Mouse (Mus musculus): Measurements from ENCODE around the gene Cnn2. TPM values are rescaled to one million over a fixed set of nuclear protein-coding genes. Genes with fewer than 3 reads are reported as not detected.
"Not testable (repeated sequence)": the region's sequence is repeated elsewhere in the genome, so short reads cannot be mapped to it uniquely, and the experiment has no call there.

Gene Cnn2
- total and polyA plus RNA-seq, 3 experiments: 29.5 to 58.8 (median 50.1) TPM

- no peak for DNase-seq
Measured at GRCm38 (mm10) chr10:80036832-80037231, 48.4 kb downstream of the Cnn2 start.

DNA sequence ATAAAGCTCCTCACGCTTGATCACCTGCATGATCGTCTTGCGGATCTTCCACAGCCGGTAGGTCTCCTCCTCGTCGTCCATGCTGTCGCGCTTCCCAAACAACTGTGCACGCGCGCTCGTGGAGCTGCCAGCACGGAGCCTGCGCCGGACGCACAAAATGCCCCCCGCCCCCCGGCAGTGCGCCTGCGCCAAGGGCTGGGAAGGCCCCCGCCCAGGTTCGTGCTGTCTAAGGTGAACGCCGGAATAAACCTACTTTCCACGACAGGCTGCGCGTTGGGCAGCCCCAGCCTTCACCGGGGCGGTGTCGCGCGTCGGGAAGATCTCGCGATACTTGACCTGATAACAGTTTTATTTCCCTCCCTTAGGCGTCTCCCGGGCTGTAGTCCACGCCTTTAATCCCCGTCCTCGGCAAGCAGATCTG, 51.2 kb downstream of the Cnn2 start, which contains the start of gene Polr2e:
Polr2e (minus strand) TSS at position 237 of the 421 bp plus-strand sequence.
- DNase-seq: peak; percentile 98

DNA sequence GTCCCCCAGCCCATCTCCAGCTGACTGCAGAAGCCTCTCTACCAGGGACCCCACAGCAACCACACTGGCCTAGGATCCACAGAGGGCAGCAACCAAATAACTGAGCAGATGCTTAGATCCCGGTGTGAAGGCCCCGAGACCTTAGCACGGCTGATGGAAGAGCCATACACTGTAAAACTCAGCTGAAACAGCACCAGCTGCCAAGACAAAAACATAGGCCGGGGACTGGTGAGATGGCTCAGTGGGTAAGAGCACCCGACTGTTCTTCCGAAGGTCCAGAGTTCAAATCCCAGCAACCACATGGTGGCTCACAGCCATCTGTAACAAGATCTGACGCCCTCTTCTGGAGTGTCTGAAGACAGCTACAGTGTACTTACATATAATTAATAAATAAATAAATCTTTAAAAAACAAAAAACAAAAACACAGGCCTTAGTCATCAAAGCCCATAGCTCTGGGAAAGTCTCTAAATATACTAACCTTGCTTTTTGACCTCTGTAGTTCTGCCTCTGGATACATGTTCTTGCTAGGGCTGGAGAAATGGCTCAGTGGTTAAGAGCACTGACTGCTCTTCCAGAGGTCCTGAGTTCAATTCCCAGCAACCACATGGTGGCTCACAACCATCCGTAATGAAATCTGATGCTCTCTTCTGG, 53.2 kb downstream of the Cnn2 start:
- DNase-seq: not testable (repeated sequence)

DNA sequence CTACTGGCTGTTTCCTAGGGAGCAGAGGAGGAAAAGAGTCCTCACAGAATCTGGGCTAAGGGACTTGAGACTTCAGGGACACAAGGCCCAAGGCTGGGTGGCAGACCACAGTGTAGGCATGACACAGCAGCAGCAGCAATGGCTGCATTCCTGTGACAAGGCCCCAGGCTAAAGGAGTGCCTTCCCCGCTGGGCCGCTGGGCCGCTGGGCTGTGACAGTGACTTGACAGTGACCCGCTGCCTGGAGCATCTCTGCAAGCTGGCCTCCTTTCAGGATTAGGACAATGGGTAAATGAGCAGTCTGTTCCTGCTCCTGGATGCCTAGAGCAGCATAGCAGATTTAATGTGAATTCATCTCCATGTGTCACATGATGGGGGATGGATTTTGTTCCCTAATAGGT, 55.7 kb downstream of the Cnn2 start:
- no peak for DNase-seq

DNA sequence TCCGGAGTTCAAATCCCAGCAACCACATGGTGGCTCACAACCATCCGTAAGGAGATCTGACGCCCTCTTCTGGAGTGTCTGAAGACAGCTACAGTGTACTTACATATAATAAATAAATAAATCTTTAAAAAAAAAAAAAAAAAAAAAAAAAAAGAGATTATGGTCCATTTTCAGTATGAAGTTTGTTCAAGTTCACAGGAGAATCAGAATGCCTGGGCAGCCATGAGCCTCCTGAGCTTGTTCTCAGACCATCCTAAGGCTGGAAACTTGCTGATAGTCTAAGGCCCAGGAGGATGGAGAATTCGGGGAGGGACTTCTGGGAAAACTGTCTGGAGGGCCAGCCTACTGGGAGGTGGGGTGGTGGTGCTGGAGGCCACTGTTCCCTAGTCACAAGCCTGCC, 57.0 kb downstream of the Cnn2 start:
- DNase-seq: not testable (repeated sequence)

Other genes with a start within 250 kb of the Cnn2 start
Only the 30 nearest of the 33 such genes appear.
- gene Rnf126, start 221.6 kb upstream of the Cnn2 start, total RNA-seq (2021): 10 to 100 TPM; 51.6 to 51.8 TPM
- 222 and 226 TPM in 2 replicates for gene Rnf126, start 221.6 kb upstream of the Cnn2 start, polyA plus RNA-seq (2012; rRNA removed)
- 10 to 100 TPM in 1 of 2 experiments, 1 to 10 TPM in 1; 10.0 to 37.2 TPM for gene Fstl3, start 211.3 kb upstream of the Cnn2 start, total RNA-seq (2021)
- 47.0 and 74.7 TPM in 2 replicates for gene Fstl3, start 211.3 kb upstream of the Cnn2 start, polyA plus RNA-seq (2012; rRNA removed)
- gene Prss57, start 197.6 kb upstream of the Cnn2 start, total RNA-seq (2021): under 1 TPM in 1 of 2 experiments, not detected in 1; 0.21 TPM
- 0.28 TPM in 1 of 2 replicates, not detected in the other for gene Prss57, start 197.6 kb upstream of the Cnn2 start, polyA plus RNA-seq (2012; rRNA removed)
- 100 to 1,000 TPM in 1 of 2 experiments, 10 to 100 TPM in 1; 68.1 to 105 TPM for gene Palm, start 195.0 kb upstream of the Cnn2 start, total RNA-seq (2021)
- 138 and 146 TPM in 2 replicates for gene Palm, start 195.0 kb upstream of the Cnn2 start, polyA plus RNA-seq (2012; rRNA removed)
- gene Misp, start 167.6 kb upstream of the Cnn2 start, total RNA-seq (2021): under 1 TPM; 0.31 to 0.32 TPM
- gene Misp, start 167.6 kb upstream of the Cnn2 start, polyA plus RNA-seq (2012; rRNA removed): 0.03 and 0.10 TPM in 2 replicates
- gene Ptbp1, start 134.2 kb upstream of the Cnn2 start, total RNA-seq (2021): 100 to 1,000 TPM; 217 to 332 TPM
- 175 and 259 TPM in 2 replicates for gene Ptbp1, start 134.2 kb upstream of the Cnn2 start, polyA plus RNA-seq (2012; rRNA removed)
- gene Prtn3, start 114.1 kb upstream of the Cnn2 start, total RNA-seq (2021): under 1 TPM; 0.62 to 0.63 TPM
- gene Prtn3, start 114.1 kb upstream of the Cnn2 start, polyA plus RNA-seq (2012; rRNA removed): 3.4 and 4.1 TPM in 2 replicates
- 1 to 10 TPM; 1.2 to 2.2 TPM for gene Plppr3, start 114.0 kb upstream of the Cnn2 start, total RNA-seq (2021)
- 4.2 and 4.6 TPM in 2 replicates for gene Plppr3, start 114.0 kb upstream of the Cnn2 start, polyA plus RNA-seq (2012; rRNA removed)
- under 1 TPM; 0.49 to 0.79 TPM for gene Elane, start 102.3 kb upstream of the Cnn2 start, total RNA-seq (2021)
- gene Elane, start 102.3 kb upstream of the Cnn2 start, polyA plus RNA-seq (2012; rRNA removed): 0.34 and 1.1 TPM in 2 replicates
- gene Cfd, start 97.7 kb upstream of the Cnn2 start, total RNA-seq (2021): 1,000 to 10,000 TPM; 2,358 to 4,405 TPM
- gene Cfd, start 97.7 kb upstream of the Cnn2 start, polyA plus RNA-seq (2012; rRNA removed): 4,988 and 13,425 TPM in 2 replicates
- 10 to 100 TPM; 38.4 to 43.0 TPM for gene Med16, start 79.7 kb upstream of the Cnn2 start, total RNA-seq (2021)
- gene Med16, start 79.7 kb upstream of the Cnn2 start, polyA plus RNA-seq (2012; rRNA removed): 126 and 132 TPM in 2 replicates
- gene Gm26602, start 77.7 kb upstream of the Cnn2 start, total RNA-seq (2021): not detected
- not detected in 2 replicates for gene Gm26602, start 77.7 kb upstream of the Cnn2 start, polyA plus RNA-seq (2012; rRNA removed)
- 1 to 10 TPM; 1.4 TPM for gene Kiss1r, start 71.6 kb upstream of the Cnn2 start, total RNA-seq (2021)
- gene Kiss1r, start 71.6 kb upstream of the Cnn2 start, polyA plus RNA-seq (2012; rRNA removed): 11.8 and 15.1 TPM in 2 replicates
- gene R3hdm4, start 67.4 kb upstream of the Cnn2 start, total RNA-seq (2021): 10 to 100 TPM; 87.8 to 93.5 TPM
- gene R3hdm4, start 67.4 kb upstream of the Cnn2 start, polyA plus RNA-seq (2012; rRNA removed): 197 and 231 TPM in 2 replicates
- 1 to 10 TPM; 4.6 to 6.5 TPM for gene Arid3a, start 61.5 kb upstream of the Cnn2 start, total RNA-seq (2021)
- gene Arid3a, start 61.5 kb upstream of the Cnn2 start, polyA plus RNA-seq (2012; rRNA removed): 5.9 and 9.1 TPM in 2 replicates
- gene Wdr18, start 28.4 kb upstream of the Cnn2 start, total RNA-seq (2021): 10 to 100 TPM; 29.4 to 31.5 TPM
- 66.1 and 66.8 TPM in 2 replicates for gene Wdr18, start 28.4 kb upstream of the Cnn2 start, polyA plus RNA-seq (2012; rRNA removed)
- gene Grin3b, start 17.9 kb upstream of the Cnn2 start, total RNA-seq (2021): under 1 TPM in 1 of 2 experiments, not detected in 1; 0.31 TPM
- 0.09 and 0.17 TPM in 2 replicates for gene Grin3b, start 17.9 kb upstream of the Cnn2 start, polyA plus RNA-seq (2012; rRNA removed)
- 100 to 1,000 TPM; 142 to 143 TPM for gene Tmem259, start 4.3 kb upstream of the Cnn2 start, total RNA-seq (2021)
- 619 and 624 TPM in 2 replicates for gene Tmem259, start 4.3 kb upstream of the Cnn2 start, polyA plus RNA-seq (2012; rRNA removed)
- gene Abca7, start 7.9 kb downstream of the Cnn2 start, total RNA-seq (2021): 10 to 100 TPM; 18.4 to 22.9 TPM
- gene Abca7, start 7.9 kb downstream of the Cnn2 start, polyA plus RNA-seq (2012; rRNA removed): 28.6 TPM in 2 replicates
- 1 to 10 TPM; 3.9 to 6.7 TPM for gene Arhgap45, start 28.1 kb downstream of the Cnn2 start, total RNA-seq (2021)
- 11.0 and 14.6 TPM in 2 replicates for gene Arhgap45, start 28.1 kb downstream of the Cnn2 start, polyA plus RNA-seq (2012; rRNA removed)
- 100 to 1,000 TPM in 1 of 2 experiments, 10 to 100 TPM in 1; 97.3 to 106 TPM for gene Polr2e, start 51.2 kb downstream of the Cnn2 start, total RNA-seq (2021)
- gene Polr2e, start 51.2 kb downstream of the Cnn2 start, polyA plus RNA-seq (2012; rRNA removed): 111 and 122 TPM in 2 replicates
- gene Gpx4, start 58.6 kb downstream of the Cnn2 start, total RNA-seq (2021): 1,000 to 10,000 TPM; 1,287 to 1,377 TPM
- 1,827 and 2,443 TPM in 2 replicates for gene Gpx4, start 58.6 kb downstream of the Cnn2 start, polyA plus RNA-seq (2012; rRNA removed)
- 10 to 100 TPM; 38.5 to 59.3 TPM for gene Sbno2, start 117.0 kb downstream of the Cnn2 start, total RNA-seq (2021)
- gene Sbno2, start 117.0 kb downstream of the Cnn2 start, polyA plus RNA-seq (2012; rRNA removed): 102 and 120 TPM in 2 replicates
- gene Stk11, start 127.2 kb downstream of the Cnn2 start, total RNA-seq (2021): 100 to 1,000 TPM; 153 to 156 TPM
- gene Stk11, start 127.2 kb downstream of the Cnn2 start, polyA plus RNA-seq (2012; rRNA removed): 151 and 159 TPM in 2 replicates
- 100 to 1,000 TPM; 654 to 778 TPM for gene Atp5d, start 150.0 kb downstream of the Cnn2 start, total RNA-seq (2021)
- 5,895 and 6,727 TPM in 2 replicates for gene Atp5d, start 150.0 kb downstream of the Cnn2 start, polyA plus RNA-seq (2012; rRNA removed)
- 100 to 1,000 TPM in 1 of 2 experiments, 10 to 100 TPM in 1; 74.5 to 118 TPM for gene Cbarp, start 152.3 kb downstream of the Cnn2 start, total RNA-seq (2021)
- gene Cbarp, start 152.3 kb downstream of the Cnn2 start, polyA plus RNA-seq (2012; rRNA removed): 84.3 and 84.6 TPM in 2 replicates
- gene Midn, start 159.7 kb downstream of the Cnn2 start, total RNA-seq (2021): 100 to 1,000 TPM in 1 of 2 experiments, 10 to 100 TPM in 1; 75.8 to 115 TPM
- gene Midn, start 159.7 kb downstream of the Cnn2 start, polyA plus RNA-seq (2012; rRNA removed): 233 and 269 TPM in 2 replicates
- gene Cirbp, start 177.4 kb downstream of the Cnn2 start, total RNA-seq (2021): 10 to 100 TPM; 30.6 to 77.0 TPM
- gene Cirbp, start 177.4 kb downstream of the Cnn2 start, polyA plus RNA-seq (2012; rRNA removed): 108 and 152 TPM in 2 replicates
- gene 1600002K03Rik, start 184.4 kb downstream of the Cnn2 start, total RNA-seq (2021): 10 to 100 TPM; 14.0 to 21.7 TPM
- 25.9 and 34.5 TPM in 2 replicates for gene 1600002K03Rik, start 184.4 kb downstream of the Cnn2 start, polyA plus RNA-seq (2012; rRNA removed)
- gene Efna2, start 190.9 kb downstream of the Cnn2 start, total RNA-seq (2021): 1 to 10 TPM; 1.8 to 5.2 TPM
- gene Efna2, start 190.9 kb downstream of the Cnn2 start, polyA plus RNA-seq (2012; rRNA removed): 10.2 and 15.6 TPM in 2 replicates

Data from adrenal gland, adult 2 months (tissue).